Mouse (Mus musculus) kidney, adult 2 months (tissue): ENCODE results near the gene Kcnmb4.

ENCODE experiments used
- CTCF ChIP-seq: fragments of 200-500 bp; conservative IDR thresholded peaks from 2 replicates; pipeline ENCODE4 v1.5.1; 2011; ENCODE audit warnings: low read depth, mild to moderate bottlenecking, control low read depth, low read length, moderate library complexity, mixed read lengths; ENCODE audit not compliant: insufficient read depth, insufficient read length
- POLR2A ChIP-seq: fragments of 200-500 bp; IDR thresholded peaks from one replicate; pipeline ENCODE4 v1.6.1; 2011; ENCODE audit warnings: low read depth, low read length, control low read depth

GRCm38 (mm10) chr10:116422551-116422950 lies 51.1 kb downstream of the Kcnmb4 start:
- TF ChIP-seq POLR2A (no peak), CTCF (no peak)
